Mouse (Mus musculus): Measurements from ENCODE around the gene Tshz2.

DNA sequence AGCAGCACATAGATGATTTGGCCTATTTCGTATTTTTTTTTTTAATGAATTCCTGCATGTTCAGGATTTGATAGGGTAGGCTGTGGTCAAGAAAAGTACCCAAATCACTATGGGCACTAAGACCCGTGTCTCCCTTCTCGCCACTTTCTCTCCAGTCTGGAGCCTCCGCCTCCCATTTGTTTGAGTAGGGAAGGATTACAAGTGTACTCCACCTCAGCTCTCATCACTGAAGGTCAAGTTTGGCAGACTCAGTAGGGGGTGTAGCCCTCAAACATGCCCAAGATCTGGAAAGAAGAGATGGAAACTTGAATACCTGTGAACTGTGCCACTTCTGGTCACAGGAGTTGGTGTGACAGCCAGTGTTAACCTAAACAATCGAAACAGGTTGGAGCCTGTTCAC lies 66.3 kb downstream of the Tshz2 start:
- TF ChIP-seq CTCF (IDR thresholded peaks at IDR 0.05; ENCODE audit: extremely low read depth, insufficient read depth, insufficient read length, insufficient replicate concordance): no peak
- no peak for TF ChIP-seq POLR2A (IDR thresholded peaks at IDR 0.05; ENCODE audit: low read depth, low read length)

Measured in spleen, adult 2 months (tissue).